Mouse (Mus musculus) left cerebral cortex, adult 11 months (tissue): ENCODE measurements at regions not wholly inside any gene's neighbourhood (a gene's known extent, or its start where the extent isn't known, plus 50 kb on each side); places are given as distances from the start of the nearest gene placed in this dataset.
A peak's percentile ranks its signal among the peaks of the same experiment; 100 is the strongest.

Experiments used
- DNase-seq: peaks from one replicate; pipeline ENCODE4 v3.0.0; 2022; ENCODE audit warnings: low spot score

DNA sequence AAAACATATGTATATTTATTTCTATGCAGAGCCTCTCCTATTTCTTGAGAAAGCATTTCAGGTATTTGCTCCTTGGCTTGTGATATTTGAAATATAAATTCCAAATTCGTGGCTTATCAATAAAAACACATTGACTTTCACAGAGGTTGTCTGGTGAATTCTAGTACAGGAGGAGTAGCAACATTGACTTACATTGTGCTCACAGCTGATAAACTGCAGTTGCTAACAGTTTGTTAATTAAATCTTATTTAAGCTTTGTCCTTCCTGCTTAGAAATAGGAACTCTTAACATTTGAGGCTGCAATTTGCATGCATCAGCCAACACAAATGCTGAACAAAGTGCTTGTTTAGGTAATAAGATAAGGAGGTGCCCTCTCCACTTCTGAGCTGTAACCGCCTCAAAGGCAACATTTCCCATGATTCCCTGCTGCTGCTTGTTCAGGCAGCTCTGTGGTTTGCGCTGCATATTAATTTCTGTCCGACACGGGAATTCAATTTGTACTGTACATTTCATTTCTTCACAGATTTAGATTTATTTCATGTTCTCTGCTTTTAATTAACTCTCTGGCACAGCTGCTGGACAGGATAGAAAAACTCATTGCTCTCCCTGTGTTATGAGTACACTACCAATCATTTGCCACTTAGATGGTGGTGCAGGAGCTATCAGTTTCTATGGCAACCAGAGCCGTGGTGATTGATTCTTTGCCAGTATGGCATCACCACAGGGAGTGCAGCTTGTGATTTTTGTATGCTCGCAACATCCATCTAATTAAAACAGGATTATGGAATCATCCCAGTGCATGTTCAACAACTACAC, 219.0 kb downstream of the Zfp352 start:
- DNase-seq = peak; percentile 6

DNA sequence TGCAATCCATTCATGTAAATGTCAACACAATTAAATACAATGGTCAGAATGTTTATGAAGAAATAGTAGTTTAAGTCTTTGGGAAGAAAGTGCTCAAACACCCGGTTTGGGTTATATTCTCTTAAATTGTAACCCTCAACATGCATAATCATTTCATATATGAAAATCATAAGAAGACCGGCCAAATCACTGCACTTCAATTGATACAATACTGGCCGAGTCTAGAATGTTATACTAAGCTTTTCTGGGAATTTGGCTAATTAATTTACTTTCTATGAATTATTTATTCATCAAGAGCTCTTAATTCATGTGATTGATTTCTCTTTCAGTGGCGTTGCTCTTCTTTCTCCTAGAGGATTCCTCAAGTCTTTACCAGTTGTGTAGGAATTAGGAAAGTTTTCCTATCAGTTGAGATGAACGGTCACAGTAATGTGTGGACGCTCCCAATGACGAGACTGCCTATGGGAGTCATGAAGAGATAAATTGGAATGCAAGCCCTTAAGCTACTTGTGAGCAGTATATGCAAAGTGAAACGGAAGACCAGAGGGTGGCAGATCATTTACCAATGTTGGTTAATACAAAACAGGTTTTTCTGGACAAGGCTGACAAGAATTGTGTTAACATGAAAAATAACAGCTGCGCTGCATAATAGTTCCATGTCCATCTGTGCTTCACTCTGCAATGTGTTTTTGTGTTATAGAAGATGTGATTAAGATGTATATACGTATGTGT, 219.7 kb downstream of the Zfp352 start:
- DNase-seq = no peak

DNA sequence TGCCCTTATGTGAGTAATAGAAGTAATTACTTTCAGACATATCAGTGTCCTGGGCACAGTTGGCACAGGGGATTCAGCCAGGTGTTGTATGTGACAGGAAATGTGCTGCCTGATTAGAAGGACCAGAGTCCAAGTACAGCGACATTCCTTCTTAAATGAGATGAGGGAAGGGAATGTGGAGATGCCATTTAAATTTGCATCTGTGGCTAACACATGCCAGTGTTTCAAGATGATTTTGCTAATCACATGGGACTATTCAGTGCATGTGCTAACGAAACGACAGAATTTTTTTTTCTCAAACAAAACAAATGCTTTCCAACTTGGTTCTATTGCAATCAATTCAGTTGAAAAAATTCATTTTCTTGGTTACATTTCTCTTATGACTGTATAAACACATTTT, 226.6 kb downstream of the Zfp352 start:
- no peak for DNase-seq

DNA sequence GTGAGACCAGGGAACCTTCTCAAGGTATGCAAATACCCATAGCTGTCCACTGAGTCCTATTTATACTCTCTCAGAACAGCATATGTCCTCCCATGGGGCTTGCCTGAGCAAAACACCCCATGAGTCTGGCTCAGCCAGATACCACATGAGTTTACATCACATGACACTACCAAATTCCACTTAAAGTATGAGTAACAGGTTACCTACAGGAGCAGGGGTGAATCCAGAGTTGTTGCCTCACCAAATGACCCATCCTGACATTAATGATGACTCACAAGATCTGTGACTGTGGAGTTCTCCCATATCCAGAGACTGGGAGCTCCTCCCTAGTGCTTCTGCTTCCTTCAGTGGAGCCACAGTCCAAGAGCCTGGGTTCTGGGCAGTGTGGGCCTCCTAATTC, 234.0 kb downstream of the Zfp352 start:
- DNase-seq = no peak

DNA sequence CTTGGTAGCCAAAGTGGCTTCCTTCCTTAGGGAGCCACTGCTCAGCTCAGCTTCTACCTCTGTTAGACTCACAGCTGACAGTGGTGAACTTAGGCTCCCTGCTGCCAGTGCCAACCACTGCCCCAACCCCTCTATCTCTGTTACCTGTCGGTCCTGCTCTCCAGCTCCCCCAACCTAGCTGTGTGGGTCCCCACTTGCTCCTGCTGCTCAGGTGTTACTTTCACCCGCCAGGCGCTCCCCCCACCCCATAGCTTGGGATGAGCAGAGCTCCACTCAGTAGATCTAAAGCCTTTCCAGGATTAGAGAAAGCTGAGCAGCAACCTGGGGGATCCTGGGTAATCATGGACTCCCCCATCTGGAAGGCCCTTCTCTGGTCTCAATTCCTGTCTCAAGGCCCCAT, 234.4 kb downstream of the Zfp352 start:
- no peak for DNase-seq

DNA sequence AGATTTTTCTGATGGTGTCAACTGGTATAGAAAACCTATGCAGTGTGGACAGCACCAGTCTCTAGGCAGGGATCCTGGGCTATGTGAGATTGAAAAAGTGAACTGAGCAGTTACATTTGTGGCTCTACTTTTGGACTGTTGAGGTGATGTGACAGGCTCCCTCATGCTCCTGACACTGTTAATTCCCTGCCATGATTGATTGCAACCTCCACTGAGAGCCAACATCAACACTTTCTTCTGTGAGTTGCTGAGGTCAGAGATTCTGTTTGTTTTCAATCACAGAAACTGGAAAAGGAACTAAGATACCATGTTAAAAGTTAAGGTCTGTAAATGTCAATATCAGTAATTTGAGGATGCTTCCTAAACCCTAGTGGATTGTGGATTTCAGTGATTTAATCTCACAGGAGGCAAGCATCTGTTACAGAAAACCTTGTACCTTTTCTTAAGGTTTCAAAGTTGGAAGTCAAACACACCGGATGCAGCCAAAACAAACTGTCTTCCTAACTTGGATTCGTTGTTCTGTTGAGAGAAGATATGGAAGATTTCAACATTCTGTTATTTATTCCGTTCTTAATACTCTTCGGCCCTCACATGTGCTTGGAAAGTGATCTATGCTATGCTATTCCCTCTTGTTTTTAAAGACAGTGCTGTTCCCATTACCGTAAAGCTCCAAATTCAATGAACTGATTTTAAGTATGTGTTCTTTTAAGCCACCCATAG, 278.4 kb downstream of the Zfp352 start:
- no peak for DNase-seq
